Mouse (Mus musculus): ENCODE measurements around the gene Prkar2a.

DNA sequence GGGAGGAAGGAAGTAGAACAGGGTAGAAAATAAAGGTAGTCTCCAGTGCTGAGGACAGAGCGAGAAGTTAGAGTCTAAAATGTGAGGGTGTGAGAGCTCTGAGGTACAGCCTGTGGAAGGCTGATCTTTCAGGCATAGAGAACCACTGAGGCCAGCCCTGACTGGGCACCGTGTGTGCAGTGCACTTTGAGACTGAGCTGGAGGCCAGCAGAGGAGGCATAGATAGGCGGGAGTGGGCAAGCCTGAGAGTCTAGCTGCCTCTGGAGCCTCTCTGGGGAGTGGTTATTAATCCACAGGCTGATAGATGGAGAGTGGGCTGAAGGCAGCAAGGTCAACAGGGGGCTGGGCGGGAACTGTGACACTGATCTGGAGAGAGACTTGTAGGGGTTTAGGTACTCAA is 92.8 kb downstream of the Prkar2a start:
- TF ChIP-seq REST (IDR thresholded peaks at IDR 0.05; ENCODE audit: insufficient read depth, insufficient read length) (no peak), MYOG (IDR thresholded peaks at IDR 0.05; ENCODE audit: control insufficient read depth in 1 of 3, insufficient read depth in 1 of 3, insufficient read length in 2 of 3, low read depth in 2 of 3) (no peak), CEBPB (IDR thresholded peaks at IDR 0.05; ENCODE audit: insufficient read depth, poor library complexity, severe bottlenecking) (no peak)
